Mouse (Mus musculus): ENCODE results near the gene Drp2.

Gene Drp2

DNA sequence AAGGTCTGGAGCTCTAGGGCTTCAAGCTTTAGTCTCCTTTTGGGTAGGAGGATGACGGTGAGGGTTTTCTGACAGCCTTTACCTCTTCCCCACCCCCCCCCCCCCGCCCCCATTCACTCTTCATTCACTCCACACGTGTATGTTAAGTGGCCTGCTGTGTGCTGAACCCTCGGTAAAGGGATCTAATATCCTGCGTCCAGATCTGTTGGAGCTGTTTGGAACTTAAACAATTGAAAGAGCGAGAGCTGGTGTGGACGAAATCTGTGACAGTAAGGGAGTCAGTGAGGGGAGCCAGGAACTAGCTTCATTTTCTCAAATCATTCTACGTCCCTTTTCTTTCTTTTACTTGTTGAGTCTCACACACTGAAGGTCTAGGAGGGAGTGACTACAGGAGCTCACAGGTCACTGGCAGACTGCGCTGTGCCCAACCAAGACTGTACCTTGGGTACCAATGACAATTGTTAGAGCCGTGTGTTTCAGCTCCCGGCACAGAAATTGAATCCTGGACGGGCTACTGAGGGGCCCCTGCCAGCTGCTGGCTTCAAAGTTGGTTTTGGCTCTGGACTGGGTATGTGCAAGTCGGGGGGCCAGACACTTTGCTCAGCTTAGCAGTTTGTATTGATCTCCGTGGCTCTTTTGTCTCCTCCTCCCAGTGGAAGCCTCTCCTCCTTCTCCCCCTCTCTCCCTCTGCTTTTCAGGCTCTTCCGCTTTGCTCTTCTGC lies at the start of gene Drp2:
TSS of gene Drp2 (plus strand) at position 689 of the 721 bp plus-strand sequence.
- DNase-seq: no peak

DNA sequence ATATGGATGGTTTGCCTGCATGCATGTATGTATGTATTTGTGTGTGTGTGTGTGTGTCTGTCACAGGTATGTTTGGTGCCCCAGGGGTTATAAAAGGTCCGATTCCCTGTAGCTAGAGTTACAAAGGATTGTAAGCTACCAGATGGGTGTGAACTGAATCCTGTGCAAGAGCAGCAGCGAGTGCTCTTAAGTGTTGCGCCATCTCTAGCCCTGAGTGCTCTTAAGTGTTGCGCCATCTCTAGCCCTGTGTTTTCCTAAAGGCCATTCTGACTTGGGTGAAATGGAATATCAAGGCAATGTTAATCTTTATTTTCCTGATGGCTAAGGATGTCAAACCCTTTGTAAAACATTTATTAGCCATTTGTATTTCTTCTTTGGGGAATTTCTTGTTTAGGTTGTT lies 45.0 kb upstream of the Drp2 start:
- no peak for DNase-seq

DNA sequence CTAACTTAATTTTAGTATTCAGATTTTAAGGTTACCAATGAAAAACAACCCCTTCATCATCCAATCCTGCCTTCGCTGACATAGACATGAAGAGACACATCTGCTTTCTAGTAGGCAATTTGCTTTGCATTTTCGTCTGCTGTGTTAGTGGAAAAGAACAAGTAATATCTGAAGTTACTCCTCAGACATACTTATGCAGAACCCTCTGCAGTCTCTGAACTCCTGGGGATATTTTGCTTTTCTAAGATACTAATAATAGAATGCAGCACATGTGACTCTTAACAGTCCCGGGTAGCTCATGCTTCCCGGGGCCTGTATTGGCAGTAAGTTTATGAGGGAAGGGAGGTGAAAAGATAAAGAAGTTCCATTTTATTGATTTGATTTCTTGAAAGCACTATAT lies 42.2 kb upstream of the Drp2 start:
- no peak for DNase-seq

DNA sequence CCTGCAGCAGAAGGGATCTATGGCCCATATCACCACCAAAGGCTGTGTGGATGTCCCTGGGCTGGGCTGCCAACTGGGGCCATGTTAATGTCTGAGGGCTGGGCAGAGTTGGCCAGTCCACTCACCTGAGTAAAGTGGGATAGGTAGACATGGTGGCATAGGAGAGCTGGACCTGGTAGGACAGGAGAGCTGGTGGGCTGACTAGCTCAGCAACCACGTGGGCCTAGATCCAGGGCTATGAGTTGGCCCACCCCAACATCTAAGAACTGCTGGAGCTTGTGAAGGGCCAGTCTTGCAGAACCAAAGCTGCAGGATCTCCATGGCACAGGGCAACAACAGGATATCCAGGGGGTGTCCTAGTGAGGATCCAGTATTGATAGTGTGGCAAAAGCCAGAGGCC lies 38.9 kb upstream of the Drp2 start:
- peak; percentile 53 for DNase-seq

DNA sequence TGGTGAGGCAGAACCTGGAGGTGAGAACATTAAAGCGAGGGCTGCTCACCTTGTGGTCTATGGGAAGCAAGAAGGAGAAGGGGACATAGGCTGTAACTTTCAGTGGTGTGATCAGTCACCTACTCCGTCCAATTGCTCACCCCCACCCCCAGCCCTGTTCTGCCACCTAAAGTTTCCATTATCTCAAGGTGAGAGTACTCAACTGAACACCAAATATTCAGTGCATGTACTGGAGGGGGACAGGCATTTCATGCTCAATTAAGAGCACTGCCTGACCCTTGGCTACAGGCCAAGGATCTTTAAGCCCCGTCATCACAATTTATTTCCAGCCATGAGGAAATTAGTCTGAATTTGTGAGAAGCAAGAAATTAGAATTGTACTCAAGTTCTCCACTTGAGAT lies 37.8 kb upstream of the Drp2 start:
- DNase-seq: peak; percentile 36

DNA sequence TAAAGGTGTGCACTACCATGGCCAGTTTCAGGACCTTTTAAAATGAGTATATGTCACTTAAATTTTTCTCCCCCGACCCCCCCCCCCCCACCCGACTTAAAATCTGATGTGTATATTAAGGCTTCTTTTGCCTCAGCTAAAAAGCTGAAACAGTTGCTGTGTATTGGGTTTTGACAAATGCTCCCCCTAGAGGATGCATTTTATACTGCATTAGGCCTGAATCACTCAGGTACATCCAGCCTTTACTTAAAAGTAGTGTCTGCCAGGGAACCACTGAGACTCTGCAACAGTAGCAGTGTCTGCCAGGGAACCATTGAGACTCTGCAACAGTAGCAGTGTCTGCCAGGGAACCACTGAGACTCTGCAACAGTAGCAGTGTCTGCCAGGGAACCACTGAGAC lies 33.1 kb upstream of the Drp2 start:
- no peak for DNase-seq

DNA sequence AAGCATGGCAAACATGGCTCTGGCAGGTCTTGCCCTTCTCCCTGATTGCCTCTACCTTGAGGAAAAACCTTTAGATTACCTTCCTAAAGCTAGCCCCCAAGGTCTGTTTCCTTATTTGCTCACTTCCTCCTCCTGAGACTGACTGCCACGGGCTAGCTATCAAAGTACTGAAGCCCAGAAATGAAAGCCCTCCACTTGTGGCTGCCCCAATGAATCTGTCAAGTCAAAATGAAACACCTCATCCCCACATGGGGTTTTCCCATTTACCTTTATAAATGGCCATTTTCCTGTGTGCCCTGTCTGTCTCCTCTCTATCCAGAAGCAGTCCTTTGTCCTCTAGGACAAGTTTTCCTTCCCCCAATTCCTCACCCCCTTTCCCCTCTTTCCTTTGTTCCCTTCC lies 30.2 kb upstream of the Drp2 start:
- peak; percentile 34 for DNase-seq

DNA sequence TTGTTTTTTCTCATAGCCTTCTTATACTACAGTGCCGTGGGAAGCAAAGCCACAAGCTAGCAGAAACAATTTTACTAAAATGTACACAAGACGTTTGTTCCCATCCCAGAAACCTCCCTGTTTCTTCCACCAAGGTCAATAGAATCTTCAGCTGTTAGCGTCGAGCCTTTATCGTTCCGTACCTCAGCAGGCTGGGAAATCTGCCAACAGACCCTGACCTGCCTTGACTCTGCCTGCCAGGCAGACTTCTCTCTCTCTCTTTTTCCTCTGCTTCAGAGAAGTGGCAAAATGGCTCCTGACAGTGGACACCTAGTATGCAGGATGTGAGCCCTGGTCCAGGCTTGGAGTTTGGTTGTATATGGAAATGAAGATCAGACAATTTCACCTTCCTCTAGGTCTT lies 19.5 kb upstream of the Drp2 start:
- no peak for DNase-seq

DNA sequence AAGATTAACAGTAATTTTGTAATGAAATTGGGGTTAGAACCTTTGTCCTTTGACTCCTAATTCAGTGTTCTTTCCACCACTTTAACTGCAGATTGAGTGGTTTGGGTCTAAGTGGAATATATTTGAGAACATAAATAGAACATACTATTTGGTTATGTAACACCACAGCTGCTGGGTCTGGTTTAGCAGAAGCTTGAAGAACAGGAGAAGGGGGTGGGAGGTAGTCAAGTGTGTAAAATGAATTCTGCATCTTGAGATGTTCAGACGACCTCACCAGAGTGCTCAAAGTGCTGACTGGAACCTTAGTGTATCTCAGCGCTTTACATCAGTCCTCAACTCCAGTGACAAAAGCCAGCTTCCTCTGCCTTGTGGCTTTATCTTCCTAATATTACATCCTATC lies 5.4 kb upstream of the Drp2 start:
- DNase-seq: peak; percentile 3

DNA sequence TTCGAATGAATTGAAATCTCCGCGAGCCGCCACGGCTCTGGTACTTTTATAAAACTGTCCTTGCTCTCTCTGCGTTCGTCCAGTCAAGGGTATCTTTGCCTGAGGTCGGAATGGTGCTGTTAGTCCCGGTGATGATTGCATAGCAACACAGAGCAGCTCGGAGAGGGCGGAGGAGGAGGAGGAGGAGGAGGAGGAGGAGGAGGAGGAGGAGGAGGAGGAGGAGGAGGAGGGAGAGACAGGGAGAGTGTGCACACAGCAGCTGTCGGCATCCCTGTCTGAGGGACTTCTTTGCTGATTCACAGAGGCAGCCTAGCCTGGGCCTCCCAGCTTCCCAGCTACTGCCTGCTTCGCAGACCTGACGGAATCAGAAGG lies 219 bp downstream of the Drp2 start:
- no peak for DNase-seq

DNA sequence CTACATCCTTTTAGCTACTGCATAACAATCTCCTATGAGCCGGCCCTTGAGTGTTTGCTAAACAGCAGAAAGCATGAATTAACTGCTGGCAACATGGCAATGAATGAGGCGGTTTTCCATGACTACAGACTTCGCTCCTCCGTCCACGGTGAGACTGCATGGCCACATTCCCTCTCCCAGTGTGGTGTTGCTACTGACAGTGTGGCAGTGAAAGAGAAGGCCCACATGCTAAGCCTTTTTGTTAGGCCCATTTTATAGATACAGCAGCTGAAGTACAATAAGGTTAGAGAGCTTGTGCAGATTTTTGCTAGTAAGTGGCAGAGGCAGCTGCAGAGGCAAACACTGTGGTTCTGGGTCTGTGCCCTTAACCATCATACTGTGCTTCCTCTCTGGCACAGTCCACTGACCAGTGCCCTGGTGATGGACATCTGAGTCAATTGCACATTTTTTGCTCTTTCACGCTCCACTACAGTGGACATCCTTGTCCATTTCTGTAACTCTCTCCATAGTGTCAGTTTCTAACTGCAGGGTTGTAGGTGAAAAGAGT lies 5.1 kb downstream of the Drp2 start:
- DNase-seq: no peak

DNA sequence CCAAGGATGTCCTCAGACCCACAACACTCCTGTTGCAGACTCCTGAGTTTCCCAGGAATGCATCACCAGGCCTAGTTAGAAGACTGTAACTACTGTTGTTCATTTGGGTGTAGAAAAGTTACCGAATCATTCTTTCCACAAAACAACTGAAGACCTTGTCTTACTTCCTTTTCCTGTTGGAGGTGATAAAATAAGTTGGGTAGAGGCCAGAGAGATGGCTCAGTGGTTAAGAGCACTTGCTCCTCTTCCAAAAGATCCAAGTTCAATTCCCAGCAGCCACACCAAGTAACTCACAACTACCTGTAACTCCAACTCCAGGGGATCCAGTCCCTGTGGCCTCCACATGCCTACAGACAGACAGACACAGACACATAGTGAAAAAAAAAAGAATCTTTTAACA lies 7.7 kb downstream of the Drp2 start:
- DNase-seq: no peak

DNA sequence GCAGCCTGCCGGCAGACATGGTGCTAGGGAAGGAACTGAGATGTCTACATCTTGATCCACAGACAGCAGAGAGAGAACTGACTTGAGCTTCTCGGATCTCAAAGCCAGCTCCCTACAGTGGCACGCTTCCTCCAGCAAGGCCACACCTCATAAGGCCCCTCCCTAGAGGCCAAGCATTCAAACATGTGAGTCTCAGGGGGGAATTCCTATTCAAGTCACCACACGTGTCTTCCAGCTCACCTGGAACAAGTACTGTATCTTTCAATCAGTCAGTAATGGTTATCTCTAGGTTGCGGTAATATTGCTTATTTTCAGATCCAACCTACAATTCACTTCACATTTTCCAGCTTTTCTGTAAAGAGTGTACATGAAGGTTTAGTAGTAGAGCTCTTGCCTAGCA lies 15.7 kb downstream of the Drp2 start:
- no peak for DNase-seq

DNA sequence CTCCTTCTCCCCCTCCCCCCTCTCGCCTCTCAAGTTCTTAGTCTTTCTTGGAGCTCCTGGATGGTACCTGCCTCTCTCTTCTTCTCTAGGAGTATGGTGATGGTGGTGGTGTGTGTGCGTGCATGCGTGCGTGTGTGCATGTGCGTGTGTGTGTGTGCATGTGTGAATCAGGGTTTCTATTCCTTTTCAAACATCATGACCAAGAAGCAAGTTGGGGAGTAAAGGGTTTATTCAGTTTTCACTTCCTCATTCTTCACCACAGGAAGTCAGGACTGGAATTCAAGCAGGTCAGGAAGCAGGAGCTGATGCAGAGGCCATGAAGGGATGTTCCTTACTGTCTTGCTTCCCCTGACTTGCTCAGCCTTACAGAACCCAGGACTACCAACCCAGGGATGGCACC lies 19.9 kb downstream of the Drp2 start:
- no peak for DNase-seq

DNA sequence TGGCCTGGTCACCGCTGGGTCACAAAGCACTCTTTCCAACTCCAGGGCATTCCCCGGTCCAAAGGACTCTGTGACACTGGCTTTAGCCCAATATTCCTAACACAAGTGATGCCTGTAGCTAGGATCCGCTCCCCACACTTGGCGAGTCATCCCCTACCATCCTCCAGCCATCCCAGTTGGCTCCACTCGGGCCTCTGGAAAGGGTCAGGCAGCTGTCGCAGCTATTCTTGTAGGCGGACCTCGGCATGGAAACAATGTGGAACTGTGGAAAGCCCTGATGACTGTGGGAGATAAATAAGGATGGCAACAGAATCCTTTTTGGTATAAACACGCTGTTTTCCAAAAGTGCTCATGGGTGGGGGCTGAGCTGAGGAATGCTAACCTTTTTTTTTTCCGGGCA lies 21.4 kb downstream of the Drp2 start:
- DNase-seq: peak; percentile 89

DNA sequence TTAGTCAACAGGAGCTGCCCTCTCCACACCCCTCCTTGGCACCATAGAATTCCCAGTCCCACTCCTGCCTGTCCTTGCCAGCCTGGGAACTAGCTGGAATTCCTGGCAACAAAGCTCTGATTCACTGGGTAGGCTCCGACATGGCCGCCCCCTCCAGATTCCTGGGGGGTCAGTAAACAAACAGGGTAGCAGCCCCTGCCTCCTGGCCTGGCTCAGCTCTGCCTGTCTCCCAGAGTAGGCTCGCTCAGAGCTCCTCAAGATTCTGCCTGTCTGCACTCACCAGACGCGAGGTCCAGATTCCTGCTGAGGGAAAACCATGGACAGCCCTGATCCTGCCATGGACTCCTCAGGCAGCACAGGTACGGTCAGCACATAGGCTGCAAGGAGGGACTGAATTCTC lies 22.5 kb downstream of the Drp2 start:
- no peak for DNase-seq

DNA sequence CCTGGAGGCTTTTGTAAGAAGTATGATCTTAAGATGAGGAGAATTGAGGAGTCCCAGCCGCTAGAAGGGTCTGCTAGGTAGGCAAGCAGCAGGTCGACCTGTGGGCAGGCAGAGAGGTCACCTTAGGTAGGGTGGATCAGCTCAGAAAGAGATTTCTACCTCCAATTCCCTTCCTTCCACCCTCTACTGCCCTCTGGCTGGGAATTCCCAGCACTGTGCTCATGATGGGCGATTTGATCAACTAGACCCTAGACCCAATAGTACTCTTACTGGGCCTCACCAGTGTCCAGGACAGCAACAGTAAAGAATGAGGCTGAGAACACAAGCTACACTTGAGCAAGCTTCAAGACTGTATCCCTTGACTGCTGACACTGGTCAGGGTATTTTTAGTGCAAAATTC lies 23.0 kb downstream of the Drp2 start:
- no peak for DNase-seq

DNA sequence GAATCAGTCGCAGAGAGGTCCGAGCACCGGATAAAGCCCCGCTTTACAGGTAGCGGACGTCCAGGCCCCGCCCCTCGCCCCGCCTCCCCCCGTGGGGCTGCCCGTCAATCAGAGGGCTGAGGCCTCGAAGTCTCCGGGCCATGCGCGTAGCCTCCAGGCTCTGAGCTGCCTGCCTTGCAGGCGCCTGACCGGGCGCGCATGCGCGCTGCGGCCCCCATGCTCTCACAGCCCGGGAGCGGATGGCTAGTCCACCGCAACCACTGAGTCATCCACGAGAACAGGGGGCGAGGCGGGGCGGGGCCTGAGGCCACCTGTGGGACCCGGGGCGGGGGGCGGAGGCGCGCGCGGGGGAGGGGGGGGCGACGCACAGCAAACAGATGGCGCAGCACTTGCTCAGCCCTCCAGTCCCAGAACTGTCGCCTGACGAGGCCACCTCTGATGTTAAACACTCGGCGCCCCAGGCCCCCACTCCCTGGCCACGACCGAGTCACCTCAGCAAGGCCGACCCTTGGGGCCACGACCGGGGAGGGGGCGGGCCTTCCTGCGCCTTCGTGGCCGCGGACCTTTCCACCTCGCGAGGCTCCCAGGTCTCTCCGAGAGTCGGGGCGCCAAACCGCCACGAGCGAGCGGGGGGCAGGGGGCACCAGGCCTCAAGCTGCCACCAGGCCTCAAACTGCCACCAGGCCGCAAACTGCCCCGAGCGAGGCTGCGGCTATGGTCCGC lies 70.8 kb downstream of the Drp2 start:
- DNase-seq: no peak

DNA sequence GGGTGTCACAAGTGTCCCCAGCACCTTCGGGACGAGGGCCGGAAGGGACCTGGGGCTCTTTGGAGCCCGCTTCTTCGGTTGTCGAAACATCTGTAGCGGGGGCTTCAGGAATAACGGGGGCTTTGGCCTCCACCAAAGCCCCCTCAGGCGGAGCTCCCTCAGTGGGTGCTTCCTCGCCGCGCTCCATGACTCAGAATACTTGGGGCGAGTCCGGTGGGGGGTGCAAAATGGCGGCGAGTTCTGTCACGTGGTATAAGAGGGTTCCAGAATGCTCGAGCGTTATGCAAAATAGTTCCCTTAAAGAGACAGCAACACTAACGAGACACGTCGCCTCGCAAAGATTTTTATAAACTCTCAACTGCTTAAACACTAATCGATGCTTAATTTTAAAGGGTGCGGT lies 71.9 kb downstream of the Drp2 start, which contains the start of gene Taf7l:
TSS of gene Taf7l (minus strand) at position 201 of the 400 bp plus-strand sequence.
- DNase-seq: no peak

DNA sequence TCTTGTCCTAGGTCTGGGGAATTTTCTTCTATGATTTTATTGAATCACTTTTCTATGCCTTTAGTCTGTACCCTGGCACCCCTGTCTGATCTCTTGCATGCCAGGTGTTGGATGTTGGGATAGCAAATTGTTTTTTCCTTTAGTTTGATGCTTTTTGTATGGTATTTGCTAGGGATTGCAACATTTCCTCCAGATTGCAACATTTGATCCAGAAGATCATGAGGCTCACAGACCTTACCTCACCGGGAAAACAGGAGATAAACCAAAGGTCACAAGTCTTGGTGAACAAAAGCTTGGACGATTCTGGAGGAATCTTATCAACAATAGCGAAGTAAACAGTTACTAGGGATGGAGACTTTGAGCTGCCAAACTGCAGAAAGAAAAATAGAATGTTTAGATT lies 77.4 kb downstream of the Drp2 start:
- DNase-seq: no peak

DNA sequence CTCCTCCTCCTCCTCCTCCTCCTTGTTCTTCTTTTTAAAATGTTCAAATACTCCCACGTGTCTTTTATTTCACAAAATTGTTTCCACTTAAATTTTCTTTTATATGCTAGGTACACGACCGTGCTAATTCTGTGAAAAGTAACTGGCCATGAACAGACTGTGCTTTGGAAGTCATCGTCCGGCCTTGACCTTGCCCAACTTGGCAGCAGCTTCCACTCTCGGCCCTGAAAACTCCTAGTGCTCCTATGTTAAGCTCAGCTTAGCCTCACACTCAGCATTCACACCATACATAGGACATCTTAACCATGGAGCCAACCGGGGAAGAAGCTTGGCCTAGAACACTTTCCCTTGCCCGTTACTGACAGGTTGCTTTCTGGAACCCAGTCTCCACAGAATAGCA lies 96.3 kb downstream of the Drp2 start:
- no peak for DNase-seq

Data from heart, adult 11 months (tissue).